Mouse (Mus musculus): ENCODE results near the gene Fas. TPM values are rescaled to one million over a fixed set of nuclear protein-coding genes. Genes with fewer than 3 reads are reported as not detected.

Gene Fas
- polyA plus RNA-seq, 1 experiment from 2014 or later, result 2.4 TPM

DNA sequence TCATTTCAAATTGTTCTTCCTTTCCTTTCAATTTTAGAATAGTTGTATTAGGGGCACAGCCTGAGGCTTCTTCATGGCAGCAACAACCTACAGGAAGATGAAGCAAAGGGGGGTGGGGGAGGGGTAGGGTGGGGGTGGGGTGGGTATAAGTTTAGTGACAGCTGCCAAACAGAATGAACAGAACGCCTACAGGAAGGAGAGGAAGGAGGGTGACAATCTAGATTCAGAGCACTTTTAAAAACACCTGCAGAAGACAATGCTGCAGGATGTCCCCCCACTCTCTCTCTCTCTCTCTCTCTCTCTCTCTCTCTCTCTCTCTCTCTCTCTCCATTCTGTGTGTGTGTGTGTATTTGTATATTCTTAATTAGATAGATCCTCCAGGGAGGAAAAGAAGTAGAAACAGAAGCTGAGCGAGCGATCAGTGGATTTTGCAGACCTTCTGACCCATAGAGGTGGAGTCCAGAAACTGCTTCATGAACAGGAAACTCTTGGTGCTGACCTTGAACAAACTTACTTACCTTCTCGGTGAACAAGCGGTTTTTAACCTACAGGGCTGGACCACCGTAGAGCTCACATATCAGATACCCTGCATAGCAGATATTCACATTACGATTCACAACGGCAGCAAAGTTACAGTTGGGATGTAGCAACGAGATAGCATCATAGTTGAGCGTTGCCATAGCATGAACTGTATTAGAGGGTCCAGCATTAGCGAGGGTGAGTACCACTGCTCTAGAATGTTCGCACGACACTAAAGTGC lies 2.6 kb upstream of the Fas start:
- 83% methylated on average over 13 of the region's 13 CpGs for WGBS
- no peak overlapping the region for H3K27ac ChIP-seq

DNA sequence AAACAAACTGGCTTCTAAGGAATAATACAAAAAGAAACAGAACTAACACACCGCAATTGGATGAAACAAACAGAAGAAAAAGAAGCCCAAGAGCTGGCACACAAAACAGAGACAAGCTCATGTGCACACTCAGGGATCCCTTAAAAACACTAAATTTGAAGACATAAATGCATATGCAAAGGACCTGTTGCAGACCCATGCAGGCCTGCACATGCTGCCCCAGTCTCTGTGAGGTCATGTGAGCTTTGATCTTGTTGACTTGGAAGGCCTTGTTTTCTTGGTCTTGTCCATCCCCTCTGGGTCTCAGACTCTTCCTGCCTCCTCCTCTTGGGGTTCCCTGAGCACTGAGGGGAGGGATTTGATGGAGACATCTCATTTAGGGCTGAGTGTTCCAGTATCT lies 1.8 kb upstream of the Fas start:
- H3K27ac ChIP-seq, result no peak overlapping the region; the same call in 1 of the 2 replicates
- no peak overlapping the region for H3K4me3 ChIP-seq
- peaks cover 10% of the 10 kb centered on the region for H3K4me1 ChIP-seq

More for the DNA sequence above, 2.6 kb upstream of the Fas start:
- no peaks in the 10 kb centered on the region for H3K9me3 ChIP-seq
- no peak overlapping the region for H3K4me2 ChIP-seq (replicated peaks)
- H3K36me3 ChIP-seq, result no peaks in the 10 kb centered on the region
- ATAC-seq (ENCODE audit: low FRiP score, low read depth), result no peak
- peaks cover 9% of the 10 kb centered on the region for H3K27me3 ChIP-seq
- no peak overlapping the region for H3K9ac ChIP-seq
- no peak overlapping the region for H3K4me3 ChIP-seq
- peaks cover 10% of the 10 kb centered on the region for H3K4me1 ChIP-seq

DNA sequence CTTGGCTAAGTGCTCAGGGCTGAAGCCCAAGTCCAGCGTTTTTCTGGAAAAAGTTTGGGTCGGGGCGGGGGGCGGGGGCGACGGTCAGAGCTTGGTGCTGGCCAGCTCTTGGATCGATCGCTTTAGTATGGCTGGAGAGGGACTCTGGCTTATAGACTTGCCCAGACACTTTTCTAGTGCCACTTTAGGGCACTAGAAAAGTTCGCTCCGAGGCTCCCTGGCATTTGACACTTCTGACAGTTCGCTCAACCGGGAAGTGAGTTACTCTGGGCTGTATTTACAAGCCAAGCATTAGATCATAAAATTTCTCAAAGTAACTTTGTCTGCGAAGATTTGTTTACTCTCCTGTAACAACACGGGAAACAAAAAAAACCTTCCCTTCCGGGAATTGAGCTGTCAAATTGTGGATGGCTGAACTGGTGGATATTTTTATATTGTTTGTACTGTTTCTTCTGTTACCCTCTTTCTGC lies 441 bp downstream of the Fas start:
- Histone ChIP-seq H3K9ac (peak overlapping the region; percentile 61), H3K27me3 (peaks cover 9% of the 10 kb centered on the region), H3K27ac (no peak overlapping the region), H3K4me2 (replicated peaks) (peak overlapping the region; percentile 85), H3K9me3 (no peaks in the 10 kb centered on the region), H3K4me1 (peaks cover 10% of the 10 kb centered on the region), H3K4me3 (peak overlapping the region; percentile 50), H3K36me3 (no peaks in the 10 kb centered on the region)
- peak; percentile 29; the same call in 1 of the 2 replicates for ATAC-seq (ENCODE audit: low FRiP score, low read depth)
- WGBS, result 7% methylated on average over 15 of the region's 15 CpGs

More for the DNA sequence above, 1.8 kb upstream of the Fas start:
- no peak for ATAC-seq (ENCODE audit: low FRiP score, low read depth)
- H3K9ac ChIP-seq, result no peak overlapping the region
- H3K27me3 ChIP-seq, result peaks cover 9% of the 10 kb centered on the region
- WGBS, result 96% methylated on average over 1 of the region's 1 CpGs
- H3K9me3 ChIP-seq, result no peaks in the 10 kb centered on the region
- no peak overlapping the region for H3K4me2 ChIP-seq (replicated peaks)
- H3K36me3 ChIP-seq, result no peaks in the 10 kb centered on the region

DNA sequence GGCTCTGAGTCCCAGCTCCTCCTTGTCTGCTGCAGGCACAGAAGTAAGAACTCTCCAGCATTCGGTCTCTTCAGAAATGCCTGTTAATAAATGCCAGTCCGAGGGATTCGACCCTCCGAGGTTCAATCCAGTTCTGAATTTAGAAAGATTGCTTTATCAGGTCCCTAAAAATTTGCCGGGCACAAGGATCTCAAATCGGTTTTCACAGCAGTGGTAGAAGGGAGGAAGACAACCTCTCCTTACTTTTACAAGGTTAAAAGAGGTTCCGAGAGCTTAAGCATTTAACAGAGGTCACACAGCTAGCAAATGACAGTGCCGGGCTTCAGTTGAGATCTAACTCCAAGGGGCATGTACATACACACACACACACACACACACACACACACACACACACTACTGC lies 913 bp downstream of the Fas start:
- Histone ChIP-seq H3K9me3 (no peaks in the 10 kb centered on the region), H3K36me3 (no peaks in the 10 kb centered on the region), H3K27me3 (peaks cover 9% of the 10 kb centered on the region), H3K4me3 (peak overlapping the region; percentile 50), H3K4me1 (peaks cover 10% of the 10 kb centered on the region), H3K4me2 (replicated peaks) (peak overlapping the region; percentile 85), H3K9ac (peak overlapping the region; percentile 61), H3K27ac (no peak overlapping the region)
- no peak for ATAC-seq (ENCODE audit: low FRiP score, low read depth)
- WGBS, result 50% methylated on average over 8 of the region's 8 CpGs

DNA sequence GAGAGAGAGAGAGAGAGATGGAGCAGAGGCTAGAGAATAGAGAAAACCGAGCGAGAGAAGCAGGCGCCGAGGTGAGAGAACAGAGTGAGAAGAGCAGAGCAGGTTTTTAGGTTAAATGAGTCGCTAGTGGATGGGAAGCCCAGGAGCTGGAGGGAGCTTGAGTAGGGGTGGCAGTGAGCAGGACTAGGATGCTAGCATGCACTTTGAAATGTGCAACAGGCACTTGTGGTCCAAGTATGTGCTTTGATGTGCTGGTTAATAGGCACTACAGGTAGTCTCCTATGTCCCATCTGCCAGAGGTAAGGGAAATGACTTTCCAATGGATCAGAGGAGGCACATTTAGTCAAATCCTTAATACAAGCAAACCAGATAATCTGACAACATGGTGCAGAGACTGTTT lies 1.5 kb downstream of the Fas start:
- H3K9me3 ChIP-seq, result no peaks in the 10 kb centered on the region
- WGBS, result 69% methylated on average over 5 of the region's 5 CpGs
- H3K27ac ChIP-seq, result no peak overlapping the region
- no peak overlapping the region for H3K9ac ChIP-seq
- no peak overlapping the region for H3K4me2 ChIP-seq (replicated peaks)
- ATAC-seq (ENCODE audit: low FRiP score, low read depth), result no peak
- no peak overlapping the region for H3K4me3 ChIP-seq
- H3K27me3 ChIP-seq, result peaks cover 9% of the 10 kb centered on the region
- H3K36me3 ChIP-seq, result no peaks in the 10 kb centered on the region
- H3K4me1 ChIP-seq, result peaks cover 10% of the 10 kb centered on the region

DNA sequence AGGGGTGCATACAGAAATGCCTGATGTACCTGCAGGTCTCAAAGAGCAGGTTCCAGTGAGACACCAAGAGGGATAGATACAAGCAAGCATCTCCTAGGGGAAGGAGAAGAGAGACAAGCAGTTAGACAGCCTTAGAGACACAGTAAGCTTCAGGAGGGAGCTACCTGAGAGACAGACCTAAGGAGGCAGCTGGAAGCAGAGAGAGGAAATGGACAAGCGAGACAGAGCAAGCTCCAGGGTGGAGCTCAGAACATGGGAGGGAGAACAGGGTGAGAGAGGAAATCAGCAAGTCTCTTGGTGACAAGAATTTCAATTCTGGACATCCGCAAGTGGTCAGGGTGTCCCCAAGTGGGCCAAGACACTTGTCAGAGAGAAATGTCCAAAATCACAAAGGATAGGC lies 2.2 kb downstream of the Fas start:
- no peak for ATAC-seq (ENCODE audit: low FRiP score, low read depth)
- H3K27ac ChIP-seq, result no peak overlapping the region
- no peak overlapping the region for H3K4me3 ChIP-seq
- H3K4me1 ChIP-seq, result peaks cover 10% of the 10 kb centered on the region
- no peak overlapping the region for H3K4me2 ChIP-seq (replicated peaks)
- WGBS, result 65% methylated on average over 2 of the region's 2 CpGs
- H3K36me3 ChIP-seq, result no peaks in the 10 kb centered on the region
- no peak overlapping the region for H3K9ac ChIP-seq
- no peaks in the 10 kb centered on the region for H3K9me3 ChIP-seq
- peaks cover 9% of the 10 kb centered on the region for H3K27me3 ChIP-seq

DNA sequence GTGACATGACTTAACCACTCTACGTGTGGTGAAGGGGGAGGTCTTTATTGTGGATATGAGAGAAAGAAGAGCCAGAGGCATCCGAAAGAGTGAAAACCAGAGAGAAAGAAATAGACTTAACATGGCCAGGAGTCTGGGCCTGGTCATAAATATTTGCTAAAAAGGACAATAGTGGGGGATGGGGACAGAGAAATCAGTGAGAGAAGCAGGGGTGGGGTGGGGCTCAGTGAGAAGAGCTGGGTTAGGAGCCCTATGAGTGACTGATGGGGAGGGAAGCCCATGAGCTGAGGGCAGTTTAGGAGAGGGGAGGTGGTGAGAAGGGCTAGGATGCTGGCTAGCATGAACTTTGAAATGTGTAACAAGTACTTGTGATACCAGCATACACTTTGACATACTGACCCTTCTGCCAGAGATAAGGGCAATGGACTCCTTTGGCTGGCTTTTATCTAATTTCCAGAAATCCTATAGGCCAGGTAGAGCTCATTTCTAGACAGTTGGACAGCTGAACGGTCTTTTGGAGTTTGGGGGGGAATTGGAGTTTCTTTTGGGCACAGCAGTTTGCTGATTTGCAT lies 3.0 kb downstream of the Fas start:
- Histone ChIP-seq H3K4me3 (no peak overlapping the region), H3K4me1 (peaks cover 10% of the 10 kb centered on the region), H3K36me3 (no peaks in the 10 kb centered on the region), H3K27ac (no peak overlapping the region), H3K4me2 (replicated peaks) (no peak overlapping the region), H3K27me3 (peaks cover 9% of the 10 kb centered on the region), H3K9ac (no peak overlapping the region), H3K9me3 (no peaks in the 10 kb centered on the region)
- WGBS, result 83% methylated on average over 3 of the region's 3 CpGs
- ATAC-seq (ENCODE audit: low FRiP score, low read depth), result no peak

DNA sequence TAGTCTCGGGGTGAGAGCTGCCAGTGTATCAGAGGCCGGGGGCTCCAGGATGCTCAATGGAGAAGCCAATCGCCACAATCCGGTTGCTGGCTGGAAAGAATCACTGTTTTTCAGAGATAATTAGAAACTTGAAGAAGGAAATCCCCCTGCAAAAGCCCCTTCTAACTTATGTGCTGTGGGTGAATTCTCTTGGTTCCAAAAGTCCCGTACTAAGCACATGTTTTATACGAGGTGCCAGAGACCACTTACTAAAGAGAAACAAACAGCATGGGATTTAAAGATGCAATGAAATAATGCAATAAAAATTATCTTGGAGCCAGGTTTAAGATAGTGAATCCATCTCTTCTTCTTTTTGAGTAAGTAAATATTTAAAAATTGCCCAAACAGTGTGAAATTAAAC lies 5.0 kb downstream of the Fas start:
- 38% methylated on average over 6 of the region's 6 CpGs for WGBS
- Histone ChIP-seq H3K4me1 (peaks cover 6% of the 10 kb centered on the region), H3K27me3 (peaks cover 9% of the 10 kb centered on the region), H3K27ac (no peak overlapping the region), H3K4me3 (no peak overlapping the region), H3K9ac (no peak overlapping the region), H3K9me3 (no peaks in the 10 kb centered on the region), H3K4me2 (replicated peaks) (no peak overlapping the region), H3K36me3 (no peaks in the 10 kb centered on the region)
- ATAC-seq (ENCODE audit: low FRiP score, low read depth), result no peak

DNA sequence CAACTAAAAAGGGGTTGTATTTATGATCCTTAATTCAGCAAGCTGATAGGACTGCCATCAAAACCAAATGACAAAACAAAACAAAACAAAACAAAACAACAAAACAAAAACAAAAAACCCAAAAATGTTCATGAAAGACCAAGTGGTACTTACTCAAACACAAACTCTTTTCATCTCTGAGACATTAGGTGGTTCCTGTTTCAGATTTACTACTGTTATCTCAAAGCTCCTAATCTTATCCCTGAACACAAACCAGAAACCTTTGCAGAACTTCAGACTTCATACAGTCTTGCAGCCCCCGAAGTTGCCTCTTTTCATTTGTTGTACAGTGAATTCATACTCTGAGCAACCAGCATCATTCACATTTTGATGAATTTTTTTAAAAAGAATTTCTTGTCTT lies 8.1 kb downstream of the Fas start:
- no peak overlapping the region for H3K27ac ChIP-seq
- H3K4me1 ChIP-seq, result no peaks in the 10 kb centered on the region; the same call in 1 of the 2 replicates
- H3K36me3 ChIP-seq, result no peaks in the 10 kb centered on the region
- H3K9ac ChIP-seq, result no peak overlapping the region
- 73% methylated on average over 1 of the region's 1 CpGs for WGBS
- no peak overlapping the region for H3K4me3 ChIP-seq
- no peaks in the 10 kb centered on the region for H3K9me3 ChIP-seq
- H3K4me2 ChIP-seq (replicated peaks), result no peak overlapping the region
- no peak for ATAC-seq (ENCODE audit: low FRiP score, low read depth)
- H3K27me3 ChIP-seq, result no peaks in the 10 kb centered on the region

DNA sequence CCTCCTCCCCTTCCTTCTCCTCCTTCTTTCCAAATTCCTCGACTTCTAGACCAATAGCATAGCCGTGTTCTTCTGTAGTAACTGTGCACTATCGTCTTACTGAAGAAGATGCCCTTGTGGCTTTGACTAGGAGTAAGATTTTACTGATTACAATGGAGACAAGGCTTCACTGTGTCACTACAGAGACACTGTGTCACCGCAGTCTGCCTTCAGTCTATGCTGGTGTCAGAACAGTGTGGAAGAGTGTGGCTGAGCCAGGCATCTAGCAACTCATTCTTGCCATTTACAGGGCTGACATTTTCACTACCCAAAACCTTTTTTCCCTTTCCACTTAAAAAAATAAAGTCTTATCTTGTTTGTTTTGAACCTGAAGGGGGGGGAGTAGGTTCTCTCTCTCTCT lies 8.8 kb downstream of the Fas start:
- 79% methylated on average over 4 of the region's 4 CpGs for WGBS
- Histone ChIP-seq H3K9ac (no peak overlapping the region), H3K4me1 (no peaks in the 10 kb centered on the region; the same call in 1 of the 2 replicates), H3K4me3 (no peak overlapping the region), H3K4me2 (replicated peaks) (no peak overlapping the region), H3K36me3 (no peaks in the 10 kb centered on the region), H3K27me3 (no peaks in the 10 kb centered on the region), H3K9me3 (no peaks in the 10 kb centered on the region), H3K27ac (no peak overlapping the region)
- ATAC-seq (ENCODE audit: low FRiP score, low read depth), result no peak

DNA sequence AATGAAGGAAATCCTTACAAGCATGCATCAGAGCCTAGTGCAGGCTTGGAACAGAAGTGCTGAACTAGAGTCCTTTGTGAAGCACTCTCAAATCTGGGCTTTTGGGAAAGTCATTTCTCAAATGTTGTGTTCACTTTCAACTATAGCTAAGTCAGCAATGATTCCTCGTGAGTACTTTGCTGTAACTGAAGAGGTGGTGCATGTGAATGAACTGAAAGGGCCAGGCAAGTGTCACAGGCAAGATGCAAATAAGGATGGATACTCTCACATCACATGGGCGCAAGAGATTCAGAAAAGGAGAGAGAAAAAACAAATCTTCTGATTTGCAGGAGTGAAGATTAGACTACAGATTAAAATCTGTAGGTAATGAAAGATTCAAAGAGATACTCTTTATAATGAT lies 10.0 kb downstream of the Fas start:
- Histone ChIP-seq H3K9ac (no peak overlapping the region), H3K9me3 (no peaks in the 10 kb centered on the region), H3K4me1 (no peaks in the 10 kb centered on the region; the same call in 1 of the 2 replicates), H3K27ac (no peak overlapping the region), H3K36me3 (no peaks in the 10 kb centered on the region), H3K27me3 (no peaks in the 10 kb centered on the region), H3K4me2 (replicated peaks) (no peak overlapping the region), H3K4me3 (no peak overlapping the region)
- 80% methylated on average over 2 of the region's 2 CpGs for WGBS
- no peak for ATAC-seq (ENCODE audit: low FRiP score, low read depth)

DNA sequence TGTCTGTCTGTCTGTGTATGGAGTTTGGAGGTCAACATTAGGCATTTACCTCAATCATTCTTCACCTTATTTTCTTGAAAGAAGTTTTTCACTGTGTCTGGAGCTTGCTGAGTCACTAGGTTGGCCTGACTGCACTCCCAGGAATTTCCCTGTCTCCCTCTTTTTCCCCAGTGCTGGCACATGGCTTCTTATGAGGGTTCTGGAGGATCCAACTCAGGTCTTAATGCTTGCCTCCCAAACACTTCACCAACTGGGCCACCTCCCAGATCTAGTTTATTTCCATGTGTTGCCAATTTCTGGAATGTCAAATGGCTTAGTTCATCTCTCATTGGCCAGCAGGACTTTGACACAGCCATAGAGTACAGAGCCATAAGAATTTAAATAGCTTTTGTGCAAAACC lies 14.5 kb downstream of the Fas start:
- no peak for ATAC-seq (ENCODE audit: low FRiP score, low read depth)
- Histone ChIP-seq H3K4me2 (replicated peaks) (no peak overlapping the region), H3K4me3 (no peak overlapping the region), H3K36me3 (no peaks in the 10 kb centered on the region), H3K4me1 (no peaks in the 10 kb centered on the region), H3K27me3 (no peaks in the 10 kb centered on the region), H3K9ac (no peak overlapping the region), H3K9me3 (no peaks in the 10 kb centered on the region), H3K27ac (no peak overlapping the region)

DNA sequence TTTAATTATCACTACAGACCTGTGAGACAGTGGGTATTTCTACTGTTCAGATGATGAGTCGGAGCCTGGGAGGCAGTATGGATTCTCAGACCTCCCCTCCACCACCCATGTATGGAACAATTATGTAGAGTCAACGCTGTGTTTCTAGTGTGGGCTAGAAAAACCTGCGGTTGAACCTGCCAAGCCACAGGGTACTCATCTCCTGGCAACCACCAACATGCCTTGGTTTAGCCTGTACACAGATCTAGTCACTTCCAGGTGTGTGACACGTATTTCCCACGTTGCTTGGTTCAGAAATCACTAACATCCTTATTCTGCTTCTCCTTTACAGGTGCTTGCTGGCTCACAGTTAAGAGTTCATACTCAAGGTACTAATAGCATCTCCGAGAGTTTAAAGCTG lies 16.3 kb downstream of the Fas start:
- Histone ChIP-seq H3K9me3 (no peaks in the 10 kb centered on the region), H3K4me1 (no peaks in the 10 kb centered on the region), H3K27ac (no peak overlapping the region), H3K36me3 (no peaks in the 10 kb centered on the region), H3K9ac (no peak overlapping the region), H3K4me3 (no peak overlapping the region), H3K27me3 (no peaks in the 10 kb centered on the region), H3K4me2 (replicated peaks) (no peak overlapping the region)
- WGBS, result 86% methylated on average over 6 of the region's 6 CpGs
- no peak for ATAC-seq (ENCODE audit: low FRiP score, low read depth)

All from limb, embryonic 13.5 days (tissue).